Mouse (Mus musculus): Measurements from ENCODE around the gene Pam. TPM values are rescaled to one million over a fixed set of nuclear protein-coding genes. Genes with fewer than 3 reads are reported as not detected.

Gene Pam
- polyA plus RNA-seq, 1 experiment from 2014 or later: 28.7 TPM

DNA sequence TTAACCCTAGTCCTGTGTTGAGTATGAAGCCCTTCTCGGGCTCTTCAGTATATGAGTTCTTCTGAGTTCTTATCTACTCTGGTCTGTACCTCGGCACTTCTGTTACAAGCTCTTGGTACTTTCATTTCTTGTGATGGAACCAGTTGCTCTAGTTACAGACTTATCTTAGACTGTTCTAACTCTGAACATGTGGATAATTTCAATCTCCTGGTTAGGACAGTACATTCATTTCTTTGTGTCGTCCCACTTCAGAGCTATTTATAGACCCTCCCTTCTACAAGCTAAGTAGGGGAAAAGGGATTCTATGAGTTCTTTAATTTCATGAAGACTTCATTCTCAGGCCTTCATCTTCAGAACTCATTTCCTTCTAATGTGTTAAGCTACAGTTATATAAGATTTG lies 307.8 kb downstream of the Pam start:
- no peak overlapping the region for H3K9ac ChIP-seq
- H3K4me3 ChIP-seq: no peak overlapping the region
- no peak for ATAC-seq (ENCODE audit: low FRiP score)
- no peaks in the 10 kb centered on the region for H3K9me3 ChIP-seq (replicated peaks)
- H3K4me2 ChIP-seq (replicated peaks): no peak overlapping the region
- no peaks in the 10 kb centered on the region for H3K4me1 ChIP-seq
- no peaks in the 10 kb centered on the region for H3K36me3 ChIP-seq
- 86% methylated on average over 3 of the region's 3 CpGs for WGBS
- H3K27ac ChIP-seq: no peak overlapping the region
- no peaks in the 10 kb centered on the region for H3K27me3 ChIP-seq

GRCm38 (mm10) chr1:97785685-97786393 lies 309.6 kb downstream of the Pam start:
- Histone ChIP-seq H3K4me2 (replicated peaks) (no peak overlapping the region), H3K36me3 (no peaks in the 10 kb centered on the region), H3K27ac (no peak overlapping the region), H3K27me3 (no peaks in the 10 kb centered on the region), H3K4me1 (no peaks in the 10 kb centered on the region), H3K9me3 (replicated peaks) (no peaks in the 10 kb centered on the region), H3K4me3 (no peak overlapping the region), H3K9ac (no peak overlapping the region)
- WGBS: 91% methylated on average over 11 of the region's 11 CpGs
- ATAC-seq (ENCODE audit: low FRiP score): no peak

GRCm38 (mm10) chr1:97784928-97785327 lies 310.5 kb downstream of the Pam start:
- Histone ChIP-seq H3K9ac (no peak overlapping the region), H3K9me3 (replicated peaks) (no peaks in the 10 kb centered on the region), H3K4me2 (replicated peaks) (no peak overlapping the region), H3K36me3 (no peaks in the 10 kb centered on the region), H3K27me3 (no peaks in the 10 kb centered on the region), H3K4me3 (no peak overlapping the region), H3K27ac (no peak overlapping the region), H3K4me1 (no peaks in the 10 kb centered on the region)
- ATAC-seq (ENCODE audit: low FRiP score): no peak
- WGBS: 84% methylated on average over 7 of the region's 7 CpGs

- no peaks in the 10 kb centered on the region for H3K9me3 ChIP-seq (replicated peaks)
- no peak overlapping the region for H3K4me3 ChIP-seq
- H3K9ac ChIP-seq: no peak overlapping the region
- H3K36me3 ChIP-seq: no peaks in the 10 kb centered on the region
- H3K4me1 ChIP-seq: no peaks in the 10 kb centered on the region
- no peak overlapping the region for H3K27ac ChIP-seq
- H3K4me2 ChIP-seq (replicated peaks): no peak overlapping the region
- WGBS: 99% methylated on average over 7 of the region's 7 CpGs
- no peak for ATAC-seq (ENCODE audit: low FRiP score)
- no peaks in the 10 kb centered on the region for H3K27me3 ChIP-seq
Observed at GRCm38 (mm10) chr1:97781674-97782073, 313.8 kb downstream of the Pam start.

DNA sequence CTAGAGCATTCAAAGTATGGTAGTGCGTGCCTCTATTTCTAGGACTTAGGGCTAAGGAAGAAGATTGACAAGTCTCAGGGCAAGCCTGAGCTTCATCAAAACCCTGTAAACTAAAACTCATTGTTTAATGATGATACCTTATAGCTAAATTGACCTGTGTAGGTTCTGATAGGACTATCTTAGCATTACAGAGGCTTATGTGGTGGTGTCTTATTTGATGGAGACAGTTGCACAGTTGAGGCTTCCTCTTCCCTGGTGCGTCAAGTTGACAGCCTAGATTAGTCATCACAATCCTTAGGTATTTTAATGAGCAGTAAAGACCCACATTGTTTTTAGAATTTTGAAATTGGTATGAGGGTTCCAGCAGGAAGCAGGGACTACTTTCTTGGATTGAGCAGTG lies 321.5 kb downstream of the Pam start:
- WGBS: 88% methylated on average over 2 of the region's 2 CpGs
- no peaks in the 10 kb centered on the region for H3K36me3 ChIP-seq
- peaks cover 4% of the 10 kb centered on the region for H3K4me1 ChIP-seq
- no peak for ATAC-seq (ENCODE audit: low FRiP score)
- no peak overlapping the region for H3K4me2 ChIP-seq (replicated peaks)
- H3K9ac ChIP-seq: no peak overlapping the region
- H3K27ac ChIP-seq: no peak overlapping the region
- no peaks in the 10 kb centered on the region for H3K9me3 ChIP-seq (replicated peaks)
- H3K4me3 ChIP-seq: no peak overlapping the region
- no peaks in the 10 kb centered on the region for H3K27me3 ChIP-seq

GRCm38 (mm10) chr1:97773362-97773761 lies 322.1 kb downstream of the Pam start:
- ATAC-seq (ENCODE audit: low FRiP score): no peak
- Histone ChIP-seq H3K9me3 (replicated peaks) (no peaks in the 10 kb centered on the region), H3K9ac (no peak overlapping the region), H3K4me2 (replicated peaks) (no peak overlapping the region), H3K4me1 (peaks cover 7% of the 10 kb centered on the region), H3K27me3 (no peaks in the 10 kb centered on the region), H3K27ac (no peak overlapping the region), H3K36me3 (no peaks in the 10 kb centered on the region), H3K4me3 (no peak overlapping the region)
- 90% methylated on average over 6 of the region's 6 CpGs for WGBS

GRCm38 (mm10) chr1:97771727-97772126 lies 323.7 kb downstream of the Pam start:
- H3K4me3 ChIP-seq: no peak overlapping the region
- H3K9ac ChIP-seq: no peak overlapping the region
- peaks cover 19% of the 10 kb centered on the region for H3K4me1 ChIP-seq
- 92% methylated on average over 5 of the region's 5 CpGs for WGBS
- no peaks in the 10 kb centered on the region for H3K27me3 ChIP-seq
- no peak overlapping the region for H3K4me2 ChIP-seq (replicated peaks)
- no peak for ATAC-seq (ENCODE audit: low FRiP score)
- H3K27ac ChIP-seq: no peak overlapping the region
- no peaks in the 10 kb centered on the region for H3K9me3 ChIP-seq (replicated peaks)
- H3K36me3 ChIP-seq: no peaks in the 10 kb centered on the region

- WGBS: 72% methylated on average over 7 of the region's 7 CpGs
- H3K27ac ChIP-seq: no peak overlapping the region
- peak overlapping the region; percentile 60 for H3K4me2 ChIP-seq (replicated peaks)
- H3K4me1 ChIP-seq: peaks cover 19% of the 10 kb centered on the region
- no peaks in the 10 kb centered on the region for H3K36me3 ChIP-seq
- no peaks in the 10 kb centered on the region for H3K27me3 ChIP-seq
- H3K9ac ChIP-seq: no peak overlapping the region
- no peaks in the 10 kb centered on the region for H3K9me3 ChIP-seq (replicated peaks)
- ATAC-seq (ENCODE audit: low FRiP score): no peak
- H3K4me3 ChIP-seq: no peak overlapping the region
Observed at GRCm38 (mm10) chr1:97771118-97771517, 324.3 kb downstream of the Pam start.

DNA sequence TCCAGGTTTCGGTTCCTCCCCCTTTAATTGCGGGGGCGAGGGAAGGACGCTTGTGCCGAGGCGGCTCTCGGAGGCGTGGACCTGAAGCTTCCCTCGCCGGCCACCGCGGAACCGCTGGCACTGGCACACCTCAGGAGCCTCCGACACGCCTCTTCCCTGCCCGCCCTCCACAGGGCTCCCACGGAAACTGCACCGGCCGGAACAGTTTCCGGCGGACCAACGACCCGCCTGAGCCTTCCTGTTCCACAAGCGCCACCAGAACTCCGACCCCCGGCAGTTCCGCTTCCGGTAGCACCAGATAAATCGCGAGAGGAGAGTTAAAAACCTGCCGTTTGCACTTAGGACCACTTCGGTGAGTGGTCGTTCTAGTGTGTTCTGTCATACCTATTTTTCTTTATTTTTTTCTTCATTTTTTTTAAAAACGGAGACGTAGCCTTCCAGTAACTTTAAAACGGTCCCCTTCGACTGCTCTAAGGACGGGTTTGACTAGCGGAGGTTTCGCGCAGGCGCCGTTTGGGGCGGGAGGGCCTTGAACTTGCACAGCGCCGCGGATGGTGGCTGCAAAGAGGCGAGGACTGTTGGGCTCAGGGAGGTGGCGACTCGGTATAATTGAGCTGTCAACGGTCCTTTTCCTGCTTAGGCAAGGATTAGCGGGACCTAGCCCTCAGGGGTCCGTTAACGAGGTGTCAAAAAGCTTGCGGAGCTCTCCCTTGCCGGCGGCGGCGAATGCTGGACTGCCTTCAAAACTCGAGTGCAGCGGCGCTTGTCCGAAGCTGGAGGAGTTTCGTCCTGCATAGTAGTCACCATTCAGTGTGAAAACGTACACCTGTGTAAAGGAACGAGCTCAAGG lies 325.3 kb downstream of the Pam start, which contains the start of the genes Gin1 and Ppip5k2:
Gin1 (plus strand) TSS at position 269 of the 850 bp plus-strand sequence.
Ppip5k2 (minus strand) TSS at position 508 of the 850 bp plus-strand sequence.
- H3K27me3 ChIP-seq: no peaks in the 10 kb centered on the region
- ATAC-seq (ENCODE audit: low FRiP score): peak; percentile 99
- H3K4me3 ChIP-seq: peak within 1 kb of the TSS; percentile 85
- H3K4me1 ChIP-seq: peaks cover 19% of the 10 kb centered on the region
- under 1% methylated on average over 66 of the region's 66 CpGs for WGBS
- no peaks in the 10 kb centered on the region for H3K36me3 ChIP-seq
- peak within 1 kb of the TSS; percentile 66 for H3K4me2 ChIP-seq (replicated peaks)
- no peaks in the 10 kb centered on the region for H3K9me3 ChIP-seq (replicated peaks)
- H3K27ac ChIP-seq: peak within 1 kb of the TSS; percentile 87
- H3K9ac ChIP-seq: peak within 1 kb of the TSS; percentile 92

GRCm38 (mm10) chr1:97769294-97769903 lies 326.0 kb downstream of the Pam start:
- H3K36me3 ChIP-seq: no peaks in the 10 kb centered on the region
- peak overlapping the region; percentile 92 for H3K9ac ChIP-seq
- no peaks in the 10 kb centered on the region for H3K27me3 ChIP-seq
- peak overlapping the region; percentile 87 for H3K27ac ChIP-seq
- peak overlapping the region; percentile 66 for H3K4me2 ChIP-seq (replicated peaks)
- under 1% methylated on average over 40 of the region's 40 CpGs for WGBS
- no peaks in the 10 kb centered on the region for H3K9me3 ChIP-seq (replicated peaks)
- peak; percentile 79 for ATAC-seq (ENCODE audit: low FRiP score)
- peak overlapping the region; percentile 85 for H3K4me3 ChIP-seq
- H3K4me1 ChIP-seq: peaks cover 19% of the 10 kb centered on the region

DNA sequence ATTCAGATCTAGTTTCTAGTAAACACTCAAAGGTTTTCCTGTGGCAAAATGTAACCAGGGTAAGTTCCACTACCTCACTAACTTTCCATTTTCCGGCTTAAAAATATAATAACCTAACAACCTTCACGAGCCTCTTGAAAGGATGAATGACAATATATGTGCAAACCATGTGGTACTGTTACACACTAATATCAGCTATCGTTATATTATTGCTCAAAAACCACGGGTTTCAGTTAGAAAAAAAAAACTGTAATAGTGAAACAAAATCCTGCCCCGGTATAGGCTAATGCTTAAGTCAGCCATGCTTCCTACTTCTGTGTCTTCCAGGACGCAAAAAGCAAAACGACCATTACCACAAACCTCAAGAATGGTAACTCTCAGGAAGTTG lies 326.5 kb downstream of the Pam start:
- ATAC-seq (ENCODE audit: low FRiP score): no peak
- no peaks in the 10 kb centered on the region for H3K27me3 ChIP-seq
- H3K9ac ChIP-seq: peak overlapping the region; percentile 92
- WGBS: 16% methylated on average over 7 of the region's 7 CpGs
- H3K4me3 ChIP-seq: peak overlapping the region; percentile 85
- no peaks in the 10 kb centered on the region for H3K9me3 ChIP-seq (replicated peaks)
- H3K27ac ChIP-seq: peak overlapping the region; percentile 87
- H3K4me1 ChIP-seq: peaks cover 19% of the 10 kb centered on the region
- H3K36me3 ChIP-seq: no peaks in the 10 kb centered on the region
- H3K4me2 ChIP-seq (replicated peaks): peak overlapping the region; percentile 66

DNA sequence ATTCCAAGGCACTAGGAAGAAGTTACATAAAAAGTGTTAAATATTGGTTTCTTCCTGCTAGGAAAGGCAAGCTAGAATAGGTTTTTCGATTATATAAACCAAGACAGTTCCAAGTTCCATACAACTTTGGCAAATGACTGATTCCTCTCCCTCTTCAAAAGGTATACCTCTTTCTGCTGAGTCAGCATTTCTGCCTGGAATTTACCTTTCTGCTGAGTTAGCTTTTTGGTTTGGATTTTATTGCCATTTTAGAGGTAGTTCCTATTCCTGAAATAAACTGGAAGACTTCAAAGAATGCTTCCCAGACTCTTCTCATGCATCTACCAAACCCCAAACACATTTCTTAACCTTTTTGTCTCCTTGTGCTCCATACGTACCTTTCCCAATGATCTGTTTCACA lies 327.4 kb downstream of the Pam start:
- no peaks in the 10 kb centered on the region for H3K27me3 ChIP-seq
- peaks cover 19% of the 10 kb centered on the region for H3K4me1 ChIP-seq
- peak overlapping the region; percentile 85; the same call in 1 of the 2 replicates for H3K4me3 ChIP-seq
- WGBS: 91% methylated on average over 2 of the region's 2 CpGs
- H3K9ac ChIP-seq: no peak overlapping the region
- ATAC-seq (ENCODE audit: low FRiP score): no peak
- no peaks in the 10 kb centered on the region for H3K36me3 ChIP-seq
- peak overlapping the region; percentile 66 for H3K4me2 ChIP-seq (replicated peaks)
- no peaks in the 10 kb centered on the region for H3K9me3 ChIP-seq (replicated peaks)
- no peak overlapping the region for H3K27ac ChIP-seq

Data from hindbrain, embryonic 12.5 days (tissue).